1 mouse cellular context compared by ENCODE assay signal in the genomic region with DNA sequence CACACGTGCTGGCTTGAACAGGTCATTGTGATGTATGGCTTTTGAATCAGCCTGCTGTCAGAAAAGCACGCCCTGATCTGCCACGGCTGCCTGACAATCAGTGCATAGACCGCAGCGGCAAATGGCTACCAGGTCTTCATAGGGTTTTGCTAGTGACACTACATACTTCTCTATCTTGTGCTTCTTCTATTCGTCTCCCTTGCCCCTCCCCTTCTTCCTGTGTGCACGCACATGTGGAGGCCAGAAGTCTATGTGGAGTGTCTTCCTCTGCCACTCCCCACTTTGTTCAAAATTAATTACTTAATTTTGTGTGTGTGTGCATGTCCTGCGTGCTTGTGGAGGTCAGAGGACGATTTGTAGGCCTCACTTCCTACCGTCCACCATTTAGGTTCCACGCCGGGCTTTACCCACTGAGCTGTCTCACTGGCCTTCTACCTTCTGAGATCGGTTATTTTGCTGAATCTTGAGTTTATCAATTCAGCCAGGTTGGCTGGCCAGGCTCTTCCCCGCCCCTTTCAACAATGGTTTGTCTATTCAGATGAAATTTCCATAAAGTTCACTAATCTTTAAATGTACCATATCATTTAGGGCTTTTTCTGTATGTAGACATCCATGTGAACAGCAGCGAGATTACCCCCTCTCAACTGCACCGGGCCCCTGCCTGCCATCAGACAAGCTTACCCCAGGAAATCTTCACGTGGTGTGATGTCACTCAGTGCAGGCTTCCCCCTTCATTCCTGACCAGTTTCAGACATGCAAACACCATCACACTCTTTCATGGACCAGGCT.
A peak's percentile ranks its signal among the peaks of the same experiment; 100 is the strongest.
TF ChIP-seq lines count a peak whose summit lies in the region.

No protein-coding gene starts in this region.

TF ChIP-seq in MEL, 35 proteins besides CTCF, POLR2A, EP300 and RAD21:
- TF ChIP-seq ZC3H11A (IDR thresholded peaks at IDR 0.05; ENCODE audit: low read depth, low read length) (no peak), NELFE (IDR thresholded peaks at IDR 0.05; ENCODE audit: low read depth, low read length) (peak; percentile 35; the same call in 1 of the 2 replicates), MXI1 (IDR thresholded peaks at IDR 0.05; ENCODE audit: low read depth, low read length) (peak; percentile 93), GABPA (IDR thresholded peaks at IDR 0.05; ENCODE audit: low read depth, low read length) (no peak), JUND (IDR thresholded peaks at IDR 0.05; ENCODE audit: low read depth, low read length) (no peak), ZMIZ1 (IDR thresholded peaks at IDR 0.05; ENCODE audit: low read depth, low read length) (0 out of 2 replicates have a peak, but pooled peaks have one; percentile 52), POLR2AphosphoS5 (IDR thresholded peaks at IDR 0.05; ENCODE audit: borderline replicate concordance, low read depth, low read length) (0 out of 2 replicates have a peak, but pooled peaks have one; percentile 45), ELF1 (IDR thresholded peaks at IDR 0.05; ENCODE audit: low read depth, low read length) (0 out of 2 replicates have a peak, but pooled peaks have one; percentile 27), MAX (IDR thresholded peaks at IDR 0.05; ENCODE audit: low read length) (peak; percentile 72), SIN3A (IDR thresholded peaks at IDR 0.05; ENCODE audit: low read length) (peak; percentile 11), NRF1 (IDR thresholded peaks at IDR 0.05; ENCODE audit: insufficient read depth, low read depth, low read length, poor library complexity, severe bottlenecking) (no peak), USF1 (IDR thresholded peaks at IDR 0.05; ENCODE audit: low read depth, low read length) (peak; percentile 69), USF2 (IDR thresholded peaks at IDR 0.05; ENCODE audit: borderline replicate concordance in 1 of 2, insufficient read depth in 1 of 2, low read depth in 1 of 2, low read length in 2 of 2) (no peak), KAT2A (conservative IDR thresholded peaks at IDR 0.05; ENCODE audit: low read depth, low read length) (no peak), MYC (IDR thresholded peaks at IDR 0.05; ENCODE audit: low read depth, low read length) (peak; percentile 89), CHD1 (IDR thresholded peaks at IDR 0.05; ENCODE audit: low read depth, low read length) (0 out of 2 replicates have a peak, but pooled peaks have one; percentile 56), SMC3 (IDR thresholded peaks at IDR 0.05; ENCODE audit: low read depth, low read length) (no peak), GATA1 (IDR thresholded peaks at IDR 0.05; ENCODE audit: low read depth, low read length) (no peak), E2F4 (IDR thresholded peaks at IDR 0.05; ENCODE audit: borderline replicate concordance, low read depth, low read length) (no peak), HCFC1 (IDR thresholded peaks at IDR 0.05; ENCODE audit: low read depth, low read length) (peak; percentile 15; the same call in 1 of the 2 replicates), MAZ (IDR thresholded peaks at IDR 0.05; ENCODE audit: low read depth, low read length) (peak; percentile 16; the same call in 1 of the 2 replicates), TBP (IDR thresholded peaks at IDR 0.05; ENCODE audit: low read depth, low read length) (peak; percentile 62), ETS1 (IDR thresholded peaks at IDR 0.05; ENCODE audit: low read depth, low read length) (peak; percentile 53; the same call in 1 of the 2 replicates)
